Mouse (Mus musculus) right cerebral cortex, postnatal 4 days (tissue): ENCODE results near the gene A630023A22Rik.

Experiments
- DNase-seq: peaks from one replicate; pipeline ENCODE4 v3.0.0-alpha.2; 2022

A630023A22Rik gene

GRCm38 (mm10) chr14:34085731-34086130, 16.8 kb downstream of the A630023A22Rik start, which contains the start of gene Anxa8:
Anxa8 (plus strand) TSS chr14:34085981.
- no peak for DNase-seq

GRCm38 (mm10) chr14:34080321-34080997, 22.1 kb downstream of the A630023A22Rik start:
- DNase-seq = peak; percentile 82

GRCm38 (mm10) chr14:34078293-34078692, 24.3 kb downstream of the A630023A22Rik start:
- no peak for DNase-seq

- DNase-seq = no peak
Observed at GRCm38 (mm10) chr14:34077222-34077621, 25.3 kb downstream of the A630023A22Rik start.

GRCm38 (mm10) chr14:34075346-34075745, 27.2 kb downstream of the A630023A22Rik start:
- no peak for DNase-seq

- no peak for DNase-seq
Observed at GRCm38 (mm10) chr14:34071665-34072064, 30.9 kb downstream of the A630023A22Rik start.

GRCm38 (mm10) chr14:34052516-34052915, 50.0 kb downstream of the A630023A22Rik start, which contains the start of gene Antxrl:
Antxrl (plus strand) TSS chr14:34052707.
- DNase-seq = no peak

- DNase-seq = peak; percentile 6
Observed at GRCm38 (mm10) chr14:34050101-34050779, 52.3 kb downstream of the A630023A22Rik start.

GRCm38 (mm10) chr14:34043341-34043740, 59.2 kb downstream of the A630023A22Rik start:
- no peak for DNase-seq

GRCm38 (mm10) chr14:34041241-34041640, 61.3 kb downstream of the A630023A22Rik start:
- DNase-seq = no peak

- DNase-seq = no peak
Observed at GRCm38 (mm10) chr14:34033841-34034610, 68.5 kb downstream of the A630023A22Rik start.

GRCm38 (mm10) chr14:34026710-34027109, 75.8 kb downstream of the A630023A22Rik start:
- no peak for DNase-seq

- DNase-seq = no peak
Observed at GRCm38 (mm10) chr14:34016938-34017337, 85.6 kb downstream of the A630023A22Rik start.

GRCm38 (mm10) chr14:34016381-34016780, 86.2 kb downstream of the A630023A22Rik start, which contains the start of gene Gm5460:
Gm5460 (plus strand) TSS chr14:34016758.
- no peak for DNase-seq

- DNase-seq = no peak
Observed at GRCm38 (mm10) chr14:34015063-34015462, 87.5 kb downstream of the A630023A22Rik start, which contains the start of gene Gm30083. Gm30083 (minus strand) TSS chr14:34015182.

- DNase-seq = no peak
Observed at GRCm38 (mm10) chr14:34002358-34002757, 100.2 kb downstream of the A630023A22Rik start.

GRCm38 (mm10) chr14:34001445-34001844, 101.1 kb downstream of the A630023A22Rik start:
- no peak for DNase-seq
